Mouse (Mus musculus) stomach, embryonic 15.5 days (tissue): Measurements from ENCODE around the gene Gm14525. TPM values are rescaled to one million over a fixed set of nuclear protein-coding genes. Genes with fewer than 3 reads are reported as not detected.
"Not testable (repeated sequence)": the region's sequence is repeated elsewhere in the genome, so short reads cannot be mapped to it uniquely, and the experiment has no call there.

Experiments used
- ATAC-seq: fragments of 200-750 bp; cut with Nextera tagmentation; 2 replicates; pipeline ENCODE4 v1.8.0; 2017; ENCODE audit warnings: low read depth, moderate number of reproducible peaks, moderate TSS enrichment; ENCODE audit not compliant: insufficient read depth, low FRiP score
- H3K27ac ChIP-seq: fragments of 300-500 bp; sonication (generic); 2 replicates; pipeline ENCODE4 v1.5.1; 2015; ENCODE audit warnings: mild to moderate bottlenecking, inconsistent platforms
- H3K27me3 ChIP-seq: fragments of 300-500 bp; sonication (generic); replicated peaks from 2 replicates; pipeline ENCODE4 v1.6.1; 2015; ENCODE audit warnings: inconsistent platforms
- H3K36me3 ChIP-seq: fragments of 300-500 bp; sonication (generic); 2 replicates; pipeline ENCODE4 v1.6.1; 2015; ENCODE audit warnings: inconsistent platforms
- H3K4me1 ChIP-seq: fragments of 300-500 bp; sonication (generic); 2 replicates; pipeline ENCODE4 v1.6.1; 2015; ENCODE audit warnings: inconsistent platforms
- H3K4me2 ChIP-seq: fragments of 300-500 bp; sonication (generic); 2 replicates; pipeline ENCODE4 v1.6.1; 2015; ENCODE audit warnings: mild to moderate bottlenecking, inconsistent platforms
- H3K4me3 ChIP-seq: fragments of 300-500 bp; sonication (generic); replicated peaks from 2 replicates; pipeline ENCODE4 v1.5.1; 2015; ENCODE audit warnings: inconsistent platforms
- H3K9ac ChIP-seq: fragments of 300-500 bp; sonication (generic); 2 replicates; pipeline ENCODE4 v1.6.1; 2015; ENCODE audit warnings: inconsistent platforms
- H3K9me3 ChIP-seq: fragments of 300-500 bp; sonication (generic); 2 replicates; pipeline ENCODE4 v1.6.1; 2016; ENCODE audit warnings: inconsistent platforms
- WGBS: fragments of 180-500 bp; shearing (Covaris S2); methylation state at CpG from one replicate; pipeline ENCODE4 v1.1.7; 2015; 5-methylcytosine and 5-hydroxymethylcytosine counted together
- polyA plus RNA-seq: library from polyadenylated mRNA; unstranded; fragments of >200 nt; fragmentation: Nextera tagmentation; extraction: Ambion mirVana; gene quantifications from 2 replicates; pipeline ENCODE4 v1.2.1, GENCODE M21; 2015

Gm14525 gene
- not detected in 2 replicates for polyA plus RNA-seq

- not testable (repeated sequence) for H3K4me1 ChIP-seq, H3K36me3 ChIP-seq, H3K27me3 ChIP-seq, H3K4me3 ChIP-seq, H3K27ac ChIP-seq, H3K4me2 ChIP-seq, ATAC-seq, H3K9me3 ChIP-seq, H3K9ac ChIP-seq
- 83% methylated on average over 4 of the region's 5 CpGs for WGBS
These were observed at the start of gene Gm14525 for GRCm38 (mm10) chrX:26702538-26702937. Gene Gm14525 (minus strand): TSS chrX:26702638.

Other genes starting within 250 kb of the Gm14525 start
- gene Slx, start 157.1 kb downstream of the Gm14525 start, polyA plus RNA-seq = not detected in 2 replicates
- gene Gm6121, start 233.1 kb upstream of the Gm14525 start, polyA plus RNA-seq = not detected in 2 replicates